Mouse (Mus musculus): ENCODE data around the gene Otogl. TPM values are rescaled to one million over a fixed set of nuclear protein-coding genes. Genes with fewer than 3 reads are reported as not detected.

Gene Otogl
- total and polyA plus RNA-seq, 2 experiments, result not detected

- no peak overlapping the region for H3K27ac ChIP-seq (replicated peaks; ENCODE audit: insufficient read depth, low read depth, low read length)
- H3K79me2 ChIP-seq (ENCODE audit: control insufficient read depth, insufficient read depth, low read length), result no peaks in the 10 kb centered on the region
- H3K9ac ChIP-seq (ENCODE audit: low read depth, low read length), result no peak overlapping the region
- no peak overlapping the region for H3K4me3 ChIP-seq (ENCODE audit: insufficient read depth, low read depth, low read length)
- 43% methylated on average over 3 of the region's 3 CpGs for WGBS
- H3K36me3 ChIP-seq (ENCODE audit: control insufficient read depth, insufficient read depth, low read length), result no peaks in the 10 kb centered on the region
- peaks cover 2% of the 10 kb centered on the region; the same call in 1 of the 2 replicates for H3K4me1 ChIP-seq (ENCODE audit: control insufficient read depth, insufficient read depth, low read length)
- TF ChIP-seq CTCF (IDR thresholded peaks at IDR 0.05; ENCODE audit: low read depth, low read length) (no peak), POLR2A (IDR thresholded peaks at IDR 0.05; ENCODE audit: extremely low read depth, insufficient read depth, low read length) (no peak)
- DNase-seq (ENCODE audit: extremely low read depth, low read depth, low spot score), result peak; percentile 75
- H3K27me3 ChIP-seq (ENCODE audit: control insufficient read depth, insufficient read depth, low read length), result no peaks in the 10 kb centered on the region
Observed at GRCm38 (mm10) chr10:107934055-107934454, 22.1 kb upstream of the Otogl start.

- 94% methylated on average over 1 of the region's 1 CpGs for WGBS
Observed at GRCm38 (mm10) chr10:107933527-107933926, 21.6 kb upstream of the Otogl start.

GRCm38 (mm10) chr10:107931833-107932828, 20.2 kb upstream of the Otogl start:
- DNase-seq (ENCODE audit: extremely low read depth, low read depth, low spot score), result peak; percentile 28
- no peak overlapping the region for H3K9ac ChIP-seq (ENCODE audit: low read depth, low read length)
- TF ChIP-seq CTCF (IDR thresholded peaks at IDR 0.05; ENCODE audit: low read depth, low read length) (no peak), POLR2A (IDR thresholded peaks at IDR 0.05; ENCODE audit: extremely low read depth, insufficient read depth, low read length) (no peak)
- no peaks in the 10 kb centered on the region for H3K27me3 ChIP-seq (ENCODE audit: control insufficient read depth, insufficient read depth, low read length)
- no peak overlapping the region for H3K4me3 ChIP-seq (ENCODE audit: insufficient read depth, low read depth, low read length)
- no peaks in the 10 kb centered on the region for H3K36me3 ChIP-seq (ENCODE audit: control insufficient read depth, insufficient read depth, low read length)
- no peak overlapping the region for H3K27ac ChIP-seq (replicated peaks; ENCODE audit: insufficient read depth, low read depth, low read length)
- H3K79me2 ChIP-seq (ENCODE audit: control insufficient read depth, insufficient read depth, low read length), result no peaks in the 10 kb centered on the region
- 45% methylated on average over 10 of the region's 10 CpGs for WGBS
- H3K4me1 ChIP-seq (ENCODE audit: control insufficient read depth, insufficient read depth, low read length), result peaks cover 2% of the 10 kb centered on the region; the same call in 1 of the 2 replicates

More at GRCm38 (mm10) chr10:107933527-107933926, 21.6 kb upstream of the Otogl start:
- Histone ChIP-seq H3K9ac (ENCODE audit: low read depth, low read length) (no peak overlapping the region), H3K27me3 (ENCODE audit: control insufficient read depth, insufficient read depth, low read length) (no peaks in the 10 kb centered on the region), H3K4me1 (ENCODE audit: control insufficient read depth, insufficient read depth, low read length) (peaks cover 2% of the 10 kb centered on the region; the same call in 1 of the 2 replicates), H3K79me2 (ENCODE audit: control insufficient read depth, insufficient read depth, low read length) (no peaks in the 10 kb centered on the region), H3K27ac (replicated peaks; ENCODE audit: insufficient read depth, low read depth, low read length) (no peak overlapping the region), H3K36me3 (ENCODE audit: control insufficient read depth, insufficient read depth, low read length) (no peaks in the 10 kb centered on the region), H3K4me3 (ENCODE audit: insufficient read depth, low read depth, low read length) (no peak overlapping the region)
- no peak for DNase-seq (ENCODE audit: extremely low read depth, low read depth, low spot score)
- TF ChIP-seq POLR2A (IDR thresholded peaks at IDR 0.05; ENCODE audit: extremely low read depth, insufficient read depth, low read length), result no peak
- TF ChIP-seq CTCF (IDR thresholded peaks at IDR 0.05; ENCODE audit: low read depth, low read length), result no peak

GRCm38 (mm10) chr10:107930471-107931021, 18.6 kb upstream of the Otogl start:
- H3K27me3 ChIP-seq (ENCODE audit: control insufficient read depth, insufficient read depth, low read length), result no peaks in the 10 kb centered on the region
- no peak overlapping the region for H3K9ac ChIP-seq (ENCODE audit: low read depth, low read length)
- no peaks in the 10 kb centered on the region for H3K79me2 ChIP-seq (ENCODE audit: control insufficient read depth, insufficient read depth, low read length)
- H3K27ac ChIP-seq (replicated peaks; ENCODE audit: insufficient read depth, low read depth, low read length), result no peak overlapping the region
- DNase-seq (ENCODE audit: extremely low read depth, low read depth, low spot score), result no peak
- WGBS, result 52% methylated on average over 7 of the region's 7 CpGs
- H3K36me3 ChIP-seq (ENCODE audit: control insufficient read depth, insufficient read depth, low read length), result no peaks in the 10 kb centered on the region
- TF ChIP-seq CTCF (IDR thresholded peaks at IDR 0.05; ENCODE audit: low read depth, low read length), result no peak
- H3K4me3 ChIP-seq (ENCODE audit: insufficient read depth, low read depth, low read length), result no peak overlapping the region
- H3K4me1 ChIP-seq (ENCODE audit: control insufficient read depth, insufficient read depth, low read length), result peaks cover 2% of the 10 kb centered on the region; the same call in 1 of the 2 replicates

- no peak for TF ChIP-seq CTCF (IDR thresholded peaks at IDR 0.05; ENCODE audit: low read depth, low read length)
- no peak for TF ChIP-seq POLR2A (IDR thresholded peaks at IDR 0.05; ENCODE audit: extremely low read depth, insufficient read depth, low read length)
- DNase-seq (ENCODE audit: extremely low read depth, low read depth, low spot score), result no peak
- Histone ChIP-seq H3K27ac (replicated peaks; ENCODE audit: insufficient read depth, low read depth, low read length) (no peak overlapping the region), H3K9ac (ENCODE audit: low read depth, low read length) (no peak overlapping the region), H3K4me3 (ENCODE audit: insufficient read depth, low read depth, low read length) (no peak overlapping the region), H3K4me1 (ENCODE audit: control insufficient read depth, insufficient read depth, low read length) (peaks cover 4% of the 10 kb centered on the region), H3K36me3 (ENCODE audit: control insufficient read depth, insufficient read depth, low read length) (no peaks in the 10 kb centered on the region), H3K27me3 (ENCODE audit: control insufficient read depth, insufficient read depth, low read length) (no peaks in the 10 kb centered on the region), H3K79me2 (ENCODE audit: control insufficient read depth, insufficient read depth, low read length) (no peaks in the 10 kb centered on the region)
Observed at GRCm38 (mm10) chr10:107925306-107925705, 13.4 kb upstream of the Otogl start.
